Mouse (Mus musculus): ENCODE results near the gene Ccdc13.

Ccdc13 gene

GRCm38 (mm10) chr9:121757835-121758814 is 81.1 kb downstream of the Ccdc13 start:
- no peak for DNase-seq

GRCm38 (mm10) chr9:121757432-121757831 is 81.8 kb downstream of the Ccdc13 start:
- DNase-seq, result no peak

GRCm38 (mm10) chr9:121756785-121757184 is 82.5 kb downstream of the Ccdc13 start:
- no peak for DNase-seq

GRCm38 (mm10) chr9:121754624-121755023 is 84.6 kb downstream of the Ccdc13 start:
- DNase-seq, result no peak

- no peak for DNase-seq
Measured at GRCm38 (mm10) chr9:121752774-121753173, 86.5 kb downstream of the Ccdc13 start.
